Mouse (Mus musculus) cerebellum, adult 2 months (tissue): ENCODE measurements around the gene Nfic.

ENCODE experiments used
- CTCF ChIP-seq: fragments of 200-500 bp; IDR thresholded peaks from 2 replicates; pipeline ENCODE4 v1.5.1; 2011; ENCODE audit warnings: low read depth, mild to moderate bottlenecking, control low read depth, low read length, moderate library complexity, borderline replicate concordance; ENCODE audit not compliant: insufficient read depth
- POLR2A ChIP-seq: fragments of 200-500 bp; IDR thresholded peaks from 2 replicates; pipeline ENCODE4 v1.6.1; 2011; ENCODE audit warnings: low read length, control low read depth, borderline replicate concordance; ENCODE audit not compliant: insufficient read depth

DNA sequence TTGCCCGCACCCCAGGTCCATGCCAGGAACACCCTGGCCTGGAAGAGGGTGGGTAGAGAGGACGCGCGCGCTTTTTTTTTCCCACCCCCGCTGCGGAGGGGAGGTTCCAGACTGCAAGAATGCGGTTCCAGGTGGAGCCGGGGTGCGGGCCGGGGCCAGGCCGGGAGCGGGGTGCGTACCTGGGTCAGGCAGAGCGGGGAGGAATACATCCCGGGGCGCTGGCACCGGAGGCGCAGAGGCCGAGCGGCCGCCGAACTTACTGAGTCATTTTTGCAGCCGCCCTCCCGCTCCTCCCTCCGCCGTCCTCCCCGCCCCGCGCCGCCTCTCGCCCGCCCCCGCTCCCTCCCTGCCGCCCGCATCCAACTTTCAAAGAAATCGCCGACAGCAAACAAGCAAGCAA is 28.5 kb downstream of the Nfic start:
- TF ChIP-seq CTCF = no peak
- TF ChIP-seq POLR2A = peak; percentile 32; the same call in 1 of the 2 replicates
